Mouse (Mus musculus): ENCODE data around the gene Adgrl3. TPM values are rescaled to one million over a fixed set of nuclear protein-coding genes. Genes with fewer than 3 reads are reported as not detected.

Gene Adgrl3
- total RNA-seq, 2 experiments from 2014 or later: 204 to 219 TPM

GRCm38 (mm10) chr5:81345096-81345435 is 325.1 kb downstream of the Adgrl3 start:
- DNase-seq (ENCODE audit: low spot score in 2 of 2): no peak
- intact Hi-C loops (cut with DNase I): no loop called here

GRCm38 (mm10) chr5:81345436-81346131 is 325.6 kb downstream of the Adgrl3 start:
- intact Hi-C loops (cut with DNase I): no loop called here
- DNase-seq (ENCODE audit: low spot score in 2 of 2): no peak

GRCm38 (mm10) chr5:81347571-81347970 is 327.6 kb downstream of the Adgrl3 start:
- intact Hi-C loops (cut with DNase I): no loop called here
- no peak for DNase-seq (ENCODE audit: low spot score in 2 of 2)

GRCm38 (mm10) chr5:81359560-81359959 is 339.6 kb downstream of the Adgrl3 start:
- intact Hi-C loops (cut with DNase I): no loop called here
- peak in 1 of 2 experiments; percentile 45 for DNase-seq (ENCODE audit: low spot score in 2 of 2)

GRCm38 (mm10) chr5:81364198-81364643 is 344.3 kb downstream of the Adgrl3 start:
- intact Hi-C loops (cut with DNase I): no loop called here
- no peak for DNase-seq (ENCODE audit: low spot score in 2 of 2)

GRCm38 (mm10) chr5:81365250-81365649 is 345.3 kb downstream of the Adgrl3 start:
- no peak for DNase-seq (ENCODE audit: low spot score in 2 of 2)
- intact Hi-C loops (cut with DNase I): no loop called here

- intact Hi-C loops (cut with DNase I): no loop called here
- DNase-seq (ENCODE audit: low spot score in 2 of 2): no peak
These were observed 350.4 kb downstream of the Adgrl3 start for GRCm38 (mm10) chr5:81370126-81370850.

GRCm38 (mm10) chr5:81375992-81376391 is 356.1 kb downstream of the Adgrl3 start:
- intact Hi-C loops (cut with DNase I): no loop called here
- DNase-seq (ENCODE audit: low spot score in 2 of 2): no peak

GRCm38 (mm10) chr5:81405582-81406143 is 385.7 kb downstream of the Adgrl3 start:
- intact Hi-C loops (cut with DNase I): no loop called here
- no peak for DNase-seq (ENCODE audit: low spot score in 2 of 2)

GRCm38 (mm10) chr5:81417326-81417725 is 397.4 kb downstream of the Adgrl3 start:
- intact Hi-C loops (cut with DNase I): no loop called here
- no peak for DNase-seq (ENCODE audit: low spot score in 2 of 2)

GRCm38 (mm10) chr5:81427393-81427792 is 407.5 kb downstream of the Adgrl3 start:
- DNase-seq (ENCODE audit: low spot score in 2 of 2): no peak
- intact Hi-C loops (cut with DNase I): no loop called here

GRCm38 (mm10) chr5:81436375-81436774 is 416.4 kb downstream of the Adgrl3 start:
- intact Hi-C loops (cut with DNase I): no loop called here
- no peak for DNase-seq (ENCODE audit: low spot score in 2 of 2)

- DNase-seq (ENCODE audit: low spot score in 2 of 2): no peak
- intact Hi-C loops (cut with DNase I): no loop called here
These were observed 422.2 kb downstream of the Adgrl3 start for GRCm38 (mm10) chr5:81442150-81442549.

GRCm38 (mm10) chr5:81465971-81466370 is 446.0 kb downstream of the Adgrl3 start:
- DNase-seq (ENCODE audit: low spot score in 2 of 2): peak in 1 of 2 experiments; percentile 75

GRCm38 (mm10) chr5:81474681-81475080 is 454.7 kb downstream of the Adgrl3 start:
- intact Hi-C loops (cut with DNase I): no loop called here
- no peak for DNase-seq (ENCODE audit: low spot score in 2 of 2)

More at GRCm38 (mm10) chr5:81465971-81466370, 446.0 kb downstream of the Adgrl3 start:
- intact Hi-C loops (cut with DNase I): no loop called here

- no peak for DNase-seq (ENCODE audit: low spot score in 2 of 2)
- intact Hi-C loops (cut with DNase I): no loop called here
These were observed 455.5 kb downstream of the Adgrl3 start for GRCm38 (mm10) chr5:81475406-81475805.

- intact Hi-C loops (cut with DNase I): no loop called here
- no peak for DNase-seq (ENCODE audit: low spot score in 2 of 2)
These were observed 456.2 kb downstream of the Adgrl3 start for GRCm38 (mm10) chr5:81475971-81476606.

- no peak for DNase-seq (ENCODE audit: low spot score in 2 of 2)
These were observed 461.0 kb downstream of the Adgrl3 start for GRCm38 (mm10) chr5:81480911-81481310.

GRCm38 (mm10) chr5:81483890-81484289 is 464.0 kb downstream of the Adgrl3 start:
- intact Hi-C loops (cut with DNase I): no loop called here
- no peak for DNase-seq (ENCODE audit: low spot score in 2 of 2)

More at GRCm38 (mm10) chr5:81480911-81481310, 461.0 kb downstream of the Adgrl3 start:
- intact Hi-C loops (cut with DNase I): no loop called here

- no peak for DNase-seq (ENCODE audit: low spot score in 2 of 2)
- intact Hi-C loops (cut with DNase I): no loop called here
These were observed 481.1 kb downstream of the Adgrl3 start for GRCm38 (mm10) chr5:81501076-81501475.
